Mouse (Mus musculus) thymus, postnatal 14 days (tissue): ENCODE data around the gene Sall2.
A peak's percentile ranks its signal among the peaks of the same experiment; 100 is the strongest.
"Not testable (repeated sequence)": the region's sequence is repeated elsewhere in the genome, so short reads cannot be mapped to it uniquely, and the experiment has no call there.

Experiments used
- DNase-seq: peaks from one replicate; pipeline ENCODE4 v3.0.0; 2021

Gene Sall2

GRCm38 (mm10) chr14:52327910-52328812 is at the start of gene Sall2:
TSS of gene Sall2 (minus strand) at chr14:52328762.
- no peak for DNase-seq

GRCm38 (mm10) chr14:52368741-52369140 is 40.2 kb upstream of the Sall2 start:
- DNase-seq, result no peak

- no peak for DNase-seq
These were observed 27.7 kb upstream of the Sall2 start, which contains the start of gene Olfr1513 for GRCm38 (mm10) chr14:52356308-52356707. TSS of gene Olfr1513 (minus strand) at chr14:52356408.

- DNase-seq, result no peak
These were observed 10.9 kb upstream of the Sall2 start for GRCm38 (mm10) chr14:52339512-52339852.

GRCm38 (mm10) chr14:52338751-52339511 is 10.4 kb upstream of the Sall2 start:
- DNase-seq, result peak; percentile 75

- DNase-seq, result no peak
These were observed 3.6 kb upstream of the Sall2 start for GRCm38 (mm10) chr14:52332171-52332570.

- DNase-seq, result no peak
These were observed 2.6 kb upstream of the Sall2 start for GRCm38 (mm10) chr14:52331069-52331750.

- DNase-seq, result no peak
These were observed 1.1 kb downstream of the Sall2 start for GRCm38 (mm10) chr14:52327375-52327901.

- no peak for DNase-seq
These were observed 2.7 kb downstream of the Sall2 start for GRCm38 (mm10) chr14:52325890-52326289.

GRCm38 (mm10) chr14:52319361-52319760 is 9.2 kb downstream of the Sall2 start:
- no peak for DNase-seq

- no peak for DNase-seq
These were observed 11.9 kb downstream of the Sall2 start for GRCm38 (mm10) chr14:52316441-52317225.

GRCm38 (mm10) chr14:52315792-52316440 is 12.6 kb downstream of the Sall2 start:
- peak; percentile 88 for DNase-seq

GRCm38 (mm10) chr14:52315283-52315780 is 13.2 kb downstream of the Sall2 start:
- peak; percentile 20 for DNase-seq

- no peak for DNase-seq
These were observed 13.8 kb downstream of the Sall2 start for GRCm38 (mm10) chr14:52314808-52315150.

- no peak for DNase-seq
These were observed 14.4 kb downstream of the Sall2 start for GRCm38 (mm10) chr14:52313931-52314807.

GRCm38 (mm10) chr14:52310906-52311305 is 17.7 kb downstream of the Sall2 start:
- DNase-seq, result no peak

GRCm38 (mm10) chr14:52310343-52310742 is 18.2 kb downstream of the Sall2 start:
- peak; percentile 42 for DNase-seq

GRCm38 (mm10) chr14:52306100-52306499 is 22.5 kb downstream of the Sall2 start:
- no peak for DNase-seq

GRCm38 (mm10) chr14:52304644-52305271 is 23.8 kb downstream of the Sall2 start, which contains the start of gene Mettl3:
TSS of gene Mettl3 (minus strand) at chr14:52305128.
- DNase-seq, result peak; percentile 89

GRCm38 (mm10) chr14:52303517-52303916 is 25.0 kb downstream of the Sall2 start:
- not testable (repeated sequence) for DNase-seq
